Mouse (Mus musculus) thymus, adult 2 months (tissue): ENCODE measurements around the gene Hacd4.

Experiments
- CTCF ChIP-seq: fragments of 200-500 bp; IDR thresholded peaks from 2 replicates; pipeline ENCODE4 v1.5.1; 2012; ENCODE audit warnings: mild to moderate bottlenecking, control low read depth, low read length, moderate library complexity, borderline replicate concordance; ENCODE audit not compliant: control insufficient read depth, poor library complexity, insufficient read depth; ENCODE audit errors: extremely low read depth
- POLR2A ChIP-seq: fragments of 200-500 bp; IDR thresholded peaks from 2 replicates; pipeline ENCODE4 v1.6.1; 2012; ENCODE audit warnings: mild to moderate bottlenecking, low read length, control low read depth, moderate library complexity; ENCODE audit not compliant: control insufficient read depth, poor library complexity, insufficient read depth; ENCODE audit errors: extremely low read depth

- no peak for TF ChIP-seq CTCF
- no peak for TF ChIP-seq POLR2A
Observed at GRCm38 (mm10) chr4:88476084-88476483, 37.4 kb upstream of the Hacd4 start.
